Mouse (Mus musculus) liver, embryonic 14.5 days (tissue): ENCODE data around the gene Grap2. TPM values are rescaled to one million over a fixed set of nuclear protein-coding genes. Genes with fewer than 3 reads are reported as not detected.
A peak's percentile ranks its signal among the peaks of the same experiment; 100 is the strongest.

Experiments used
- ATAC-seq: fragments of 200-750 bp; cut with Nextera tagmentation; 2 replicates; pipeline ENCODE4 v1.8.0; 2017; ENCODE audit warnings: moderate number of reproducible peaks, mild to moderate bottlenecking, moderate library complexity; ENCODE audit not compliant: insufficient read depth
- DNase-seq, 3 experiments: peaks; one replicate each; pipeline ENCODE4 v3.0.0-alpha.2; 2012 to 2013; ENCODE audit warnings: low read depth in 3 of 3, low spot score in 3 of 3
- H3K27ac ChIP-seq: fragments of 300-500 bp; sonication (generic); 2 replicates; pipeline ENCODE4 v1.5.1; 2014; ENCODE audit warnings: moderate library complexity, mild to moderate bottlenecking, control low read depth, inconsistent platforms
- H3K27me3 ChIP-seq: fragments of 300-500 bp; sonication (generic); 2 replicates; pipeline ENCODE4 v1.6.1; 2014; ENCODE audit warnings: mild to moderate bottlenecking, low read length, moderate library complexity; ENCODE audit not compliant: control insufficient read depth, insufficient read depth
- H3K36me3 ChIP-seq: fragments of 300-500 bp; sonication (generic); replicated peaks from 2 replicates; pipeline ENCODE4 v1.6.1; 2014; ENCODE audit warnings: low read depth; ENCODE audit not compliant: control insufficient read depth, insufficient read depth
- H3K4me1 ChIP-seq, 2 experiments: fragments of 200-500 bp in 1 of 2; fragments of 300-500 bp in 1 of 2; sonication (generic) in 1 of 2; replicated peaks; 2 replicates each; pipeline ENCODE4 v1.6.1; 2012 to 2014; ENCODE audit warnings: antibody characterized with exemption in 1 of 2, inconsistent platforms in 1 of 2, low read length in 1 of 2; ENCODE audit not compliant: control insufficient read depth in 2 of 2, insufficient read depth in 2 of 2
- H3K4me2 ChIP-seq: fragments of 300-500 bp; sonication (generic); 2 replicates; pipeline ENCODE4 v1.6.1; 2014; ENCODE audit warnings: low read depth, mild to moderate bottlenecking, control low read depth, moderate library complexity
- H3K4me3 ChIP-seq, 2 experiments: fragments of 200-500 bp in 1 of 2; fragments of 300-500 bp in 1 of 2; sonication (generic) in 1 of 2; 2 replicates each; pipeline ENCODE4 v1.5.1; 2012 to 2014; ENCODE audit warnings: low read depth in 2 of 2, low read length in 2 of 2, mild to moderate bottlenecking in 2 of 2, control low read depth in 1 of 2, inconsistent platforms in 1 of 2, moderate library complexity in 1 of 2; ENCODE audit not compliant: insufficient read depth in 1 of 2
- H3K9ac ChIP-seq: fragments of 300-500 bp; sonication (generic); replicated peaks from 2 replicates; pipeline ENCODE4 v1.6.1; 2014; ENCODE audit warnings: mild to moderate bottlenecking, control low read depth, moderate library complexity
- H3K9me3 ChIP-seq: fragments of 300-500 bp; sonication (generic); 2 replicates; pipeline ENCODE4 v1.6.1; 2016; ENCODE audit warnings: low read length, mixed read lengths; ENCODE audit not compliant: control insufficient read depth
- CTCF ChIP-seq: IDR thresholded peaks from 2 replicates; pipeline ENCODE4 v1.5.1; 2016; ENCODE audit warnings: antibody characterized with exemption, low read depth, control low read depth
- EP300 ChIP-seq: IDR thresholded peaks from 2 replicates; pipeline ENCODE4 v1.6.1; 2016; ENCODE audit warnings: antibody characterized with exemption, low read depth
- WGBS: fragments of 180-500 bp; shearing (Covaris S2); extraction: QIAGEN DNeasy Blood & Tissue Kit; methylation state at CpG from one replicate; pipeline ENCODE4 v1.1.7; 2014; ENCODE audit not compliant: insufficient replicate concordance; 5-methylcytosine and 5-hydroxymethylcytosine counted together
- microRNA-seq: library from miRNA; unstranded; fragments of <30 nt; microRNA quantifications from one replicate; pipeline ENCODE4, GENCODE M21; 2016
- polyA plus RNA-seq, 2 experiments: library from polyadenylated mRNA; depleted of rRNA in 1 of 2; stranded (reverse) in 1 of 2; unstranded in 1 of 2; fragments of >200 nt; fragmentation: Nextera tagmentation in 1 of 2; extraction: Ambion mirVana in 1 of 2; gene quantifications; 2 replicates each; pipeline versions ENCODE4 v1.2.1 to v1.2.3; 2012 to 2014

The Grap2 gene
- polyA plus RNA-seq, 2 experiments: 8.7 to 21.8 TPM

DNA sequence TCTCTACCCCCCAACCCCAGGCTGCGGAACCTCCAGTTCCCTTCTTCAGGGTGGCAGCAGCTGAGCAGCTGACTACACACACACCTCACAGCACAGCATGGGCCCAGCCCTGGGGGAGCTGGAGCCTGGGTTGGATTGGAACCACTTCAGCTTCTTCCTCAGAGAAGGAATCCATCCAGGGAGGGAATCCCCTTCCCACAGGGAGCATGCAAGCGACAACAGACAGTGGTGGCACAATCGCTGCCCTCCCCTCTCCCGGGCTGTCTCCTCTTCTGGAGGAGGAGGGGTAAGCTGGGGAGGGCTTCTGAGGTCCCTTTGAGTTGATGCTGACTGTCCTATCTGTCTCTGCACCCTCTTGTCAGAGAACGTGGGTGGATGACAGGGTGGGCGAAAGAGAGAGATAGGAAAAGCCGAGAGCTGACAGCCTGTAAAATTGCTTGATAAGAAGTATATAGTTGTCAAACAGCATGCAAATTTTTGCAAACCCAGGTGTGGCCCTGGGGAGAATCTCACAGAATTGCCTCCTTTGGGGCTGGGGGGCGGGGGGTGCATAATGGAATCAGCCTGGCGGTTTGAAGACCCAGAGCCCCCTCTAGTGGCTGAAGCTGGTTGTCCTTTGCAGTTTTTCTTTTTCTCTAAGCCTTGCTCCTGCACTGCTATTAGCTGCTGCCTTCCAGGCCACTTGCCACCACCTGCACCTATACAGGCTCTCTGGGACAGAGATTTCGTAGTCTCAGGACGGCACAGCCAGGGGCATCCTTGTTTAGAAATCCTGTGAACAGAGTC, 121.9 kb downstream of the Grap2 start:
- Histone ChIP-seq H3K27me3 (no peaks in the 10 kb centered on the region), H3K9ac (no peak overlapping the region), H3K27ac (no peak overlapping the region), H3K36me3 (no peaks in the 10 kb centered on the region), H3K4me3 (no peak overlapping the region), H3K4me2 (no peak overlapping the region), H3K9me3 (no peaks in the 10 kb centered on the region), H3K4me1 (no peaks in the 10 kb centered on the region; a peak in 1 of 4 replicates)
- ATAC-seq (no peak), DNase-seq (no peak)
- 17% methylated on average over 11 of the region's 11 CpGs for WGBS
- TF ChIP-seq CTCF (peak; percentile 82), EP300 (no peak)

DNA sequence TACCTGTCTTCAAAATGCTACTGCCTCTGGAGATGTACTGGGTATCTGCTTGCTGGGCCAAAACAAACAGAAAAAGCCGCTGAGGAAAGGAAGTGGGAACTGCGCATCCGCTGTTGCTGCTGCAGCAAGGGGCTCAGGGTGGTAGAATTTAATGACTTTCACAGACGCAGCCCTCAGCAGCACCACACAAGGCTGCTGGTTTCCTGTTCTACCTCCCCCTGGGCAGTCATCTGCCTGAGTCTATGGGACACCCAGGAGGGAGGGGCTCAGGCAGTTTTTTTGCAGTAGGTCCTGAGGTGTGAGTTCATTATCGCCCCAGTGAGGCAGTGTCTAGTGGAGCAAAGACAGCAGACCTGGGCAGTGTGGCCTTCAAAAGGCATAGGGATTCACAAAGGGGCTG, 125.2 kb downstream of the Grap2 start:
- Histone ChIP-seq H3K4me2 (no peak overlapping the region), H3K27me3 (no peaks in the 10 kb centered on the region), H3K36me3 (no peaks in the 10 kb centered on the region), H3K4me3 (no peak overlapping the region), H3K4me1 (no peaks in the 10 kb centered on the region; a peak in 1 of 4 replicates), H3K27ac (no peak overlapping the region), H3K9ac (no peak overlapping the region), H3K9me3 (no peaks in the 10 kb centered on the region)
- DNase-seq: no peak
- ATAC-seq: no peak
- TF ChIP-seq EP300 (no peak), CTCF (no peak)
- WGBS: 10% methylated on average over 5 of the region's 5 CpGs

GRCm38 (mm10) chr15:80701481-80702257, 129.3 kb downstream of the Grap2 start:
- H3K4me2 ChIP-seq: no peak overlapping the region

More at GRCm38 (mm10) chr15:80701481-80702257, 129.3 kb downstream of the Grap2 start:
- no peaks in the 10 kb centered on the region for H3K27me3 ChIP-seq
- TF ChIP-seq CTCF: no peak
- TF ChIP-seq EP300: no peak
- 49% methylated on average over 8 of the region's 8 CpGs for WGBS
- no peak overlapping the region for H3K9ac ChIP-seq
- H3K4me3 ChIP-seq: no peak overlapping the region
- ATAC-seq: no peak
- H3K9me3 ChIP-seq: no peaks in the 10 kb centered on the region
- H3K36me3 ChIP-seq: no peaks in the 10 kb centered on the region
- no peak overlapping the region for H3K27ac ChIP-seq
- H3K4me1 ChIP-seq: peaks cover 0 to 4% of the 10 kb centered on the region in 2 experiments; a peak in 3 of 4 replicates
- no peak for DNase-seq

Small RNAs within 50 kb of the gene (microRNA-seq; reads per million reads assigned to microRNA genes)
- not detected for gene Mir6957

Other genes starting within 250 kb of the Grap2 start
- not detected in 2 replicates for gene Enthd1, start 7.4 kb upstream of the Grap2 start, polyA plus RNA-seq (2012; rRNA removed)
- not detected in 2 replicates for gene Enthd1, start 7.4 kb upstream of the Grap2 start, polyA plus RNA-seq (2014; fragmentation: Nextera tagmentation; extraction: Ambion mirVana)
- 0.69 and 0.81 TPM in 2 replicates for gene Fam83f, start 99.3 kb downstream of the Grap2 start, polyA plus RNA-seq (2012; rRNA removed)
- gene Fam83f, start 99.3 kb downstream of the Grap2 start, polyA plus RNA-seq (2014; fragmentation: Nextera tagmentation; extraction: Ambion mirVana): 1.2 and 1.7 TPM in 2 replicates
- gene Tnrc6b, start 138.7 kb downstream of the Grap2 start, polyA plus RNA-seq (2012; rRNA removed): 6.3 and 8.8 TPM in 2 replicates
- gene Tnrc6b, start 138.7 kb downstream of the Grap2 start, polyA plus RNA-seq (2014; fragmentation: Nextera tagmentation; extraction: Ambion mirVana): 8.1 and 8.9 TPM in 2 replicates